Mouse (Mus musculus) hindbrain, embryonic 11.5 days (tissue): ENCODE measurements around the gene Uba52. TPM values are rescaled to one million over a fixed set of nuclear protein-coding genes. Genes with fewer than 3 reads are reported as not detected.

Experiments
- ATAC-seq: fragments of 200-750 bp; cut with Nextera tagmentation; 2 replicates; pipeline ENCODE4 v1.8.0; 2017; ENCODE audit warnings: mild to moderate bottlenecking, moderate TSS enrichment, moderate library complexity; ENCODE audit not compliant: low FRiP score
- DNase-seq: peaks from one replicate; pipeline ENCODE4 v3.0.0-alpha.2; 2015; ENCODE audit warnings: low spot score
- H3K27ac ChIP-seq: fragments of 300-500 bp; sonication (generic); 2 replicates; pipeline ENCODE4 v1.5.1; 2014; ENCODE audit warnings: mild to moderate bottlenecking, low read depth, low read length
- H3K27me3 ChIP-seq: fragments of 300-500 bp; sonication (generic); 2 replicates; pipeline ENCODE4 v1.6.1; 2014; ENCODE audit warnings: mild to moderate bottlenecking, low read length, moderate library complexity, mixed read lengths; ENCODE audit not compliant: control insufficient read depth, insufficient read depth
- H3K36me3 ChIP-seq: fragments of 300-500 bp; sonication (generic); 2 replicates; pipeline ENCODE4 v1.6.1; 2014; ENCODE audit warnings: mild to moderate bottlenecking, low read length, moderate library complexity, mixed read lengths; ENCODE audit not compliant: control insufficient read depth, insufficient read depth
- H3K4me1 ChIP-seq: fragments of 300-500 bp; sonication (generic); replicated peaks from 2 replicates; pipeline ENCODE4 v1.6.1; 2014; ENCODE audit warnings: low read length, mixed read lengths; ENCODE audit not compliant: control insufficient read depth, insufficient read depth
- H3K4me2 ChIP-seq: fragments of 300-500 bp; sonication (generic); replicated peaks from 2 replicates; pipeline ENCODE4 v1.6.1; 2014; ENCODE audit warnings: mild to moderate bottlenecking, low read depth, low read length
- H3K4me3 ChIP-seq: fragments of 300-500 bp; sonication (generic); 2 replicates; pipeline ENCODE4 v1.5.1; 2014; ENCODE audit warnings: low read depth, low read length
- H3K9ac ChIP-seq: fragments of 300-500 bp; sonication (generic); 2 replicates; pipeline ENCODE4 v1.6.1; 2014; ENCODE audit warnings: low read depth, low read length
- H3K9me3 ChIP-seq: fragments of 300-500 bp; sonication (generic); 2 replicates; pipeline ENCODE4 v1.6.1; 2016; ENCODE audit warnings: low read length; ENCODE audit not compliant: control insufficient read depth
- WGBS: fragments of 180-500 bp; shearing (Covaris S2); extraction: QIAGEN DNeasy Blood & Tissue Kit; methylation state at CpG from one replicate; pipeline ENCODE4 v1.1.7; 2014; 5-methylcytosine and 5-hydroxymethylcytosine counted together
- polyA plus RNA-seq: library from polyadenylated mRNA; unstranded; fragments of >200 nt; fragmentation: Nextera tagmentation; extraction: Ambion mirVana; gene quantifications from 2 replicates; pipeline ENCODE4 v1.2.1, GENCODE M21; 2014

Gene Uba52
- polyA plus RNA-seq, 1 experiment from 2014 or later, result 814 TPM

DNA sequence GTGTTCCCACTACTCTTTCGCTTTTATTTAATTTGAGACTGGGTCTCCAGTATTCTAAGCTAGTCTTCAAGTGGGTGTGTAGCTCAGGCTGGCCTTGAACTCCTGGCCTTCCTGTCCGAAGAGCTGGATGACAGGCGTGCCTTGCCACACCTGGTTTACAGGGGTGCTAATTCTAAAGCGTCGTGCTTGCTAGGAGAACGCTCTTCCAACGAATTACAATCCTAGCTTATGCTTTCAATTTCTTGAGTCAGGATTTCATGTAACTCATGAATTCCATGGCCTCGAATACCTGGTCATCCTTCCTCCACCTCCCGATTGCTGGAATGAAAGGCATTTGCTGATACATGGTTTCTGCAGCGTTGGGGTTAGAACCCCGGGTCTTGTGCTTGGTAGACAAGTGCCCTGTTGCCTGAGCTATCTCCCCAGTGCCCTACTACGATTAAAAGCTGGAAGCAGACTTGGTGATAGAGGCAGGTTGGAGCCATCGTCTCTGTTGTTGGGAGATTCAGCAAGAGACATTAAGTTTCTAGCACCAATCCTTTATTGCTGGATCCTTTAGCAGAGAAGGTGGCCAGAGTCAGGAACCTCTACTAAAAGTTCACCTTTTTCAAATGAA is 17.7 kb upstream of the Uba52 start:
- peak overlapping the region; percentile 67 for H3K4me3 ChIP-seq
- 39% methylated on average over 13 of the region's 13 CpGs for WGBS
- ATAC-seq, result no peak
- H3K9me3 ChIP-seq, result no peaks in the 10 kb centered on the region
- no peaks in the 10 kb centered on the region for H3K27me3 ChIP-seq
- H3K36me3 ChIP-seq, result peaks cover 9% of the 10 kb centered on the region; the same call in 1 of the 2 replicates
- peak overlapping the region; percentile 74 for H3K27ac ChIP-seq
- H3K4me2 ChIP-seq, result peak overlapping the region; percentile 84
- H3K4me1 ChIP-seq, result peaks cover 5% of the 10 kb centered on the region; the same call in 1 of the 2 replicates
- H3K9ac ChIP-seq, result peak overlapping the region; percentile 84
- DNase-seq, result no peak

DNA sequence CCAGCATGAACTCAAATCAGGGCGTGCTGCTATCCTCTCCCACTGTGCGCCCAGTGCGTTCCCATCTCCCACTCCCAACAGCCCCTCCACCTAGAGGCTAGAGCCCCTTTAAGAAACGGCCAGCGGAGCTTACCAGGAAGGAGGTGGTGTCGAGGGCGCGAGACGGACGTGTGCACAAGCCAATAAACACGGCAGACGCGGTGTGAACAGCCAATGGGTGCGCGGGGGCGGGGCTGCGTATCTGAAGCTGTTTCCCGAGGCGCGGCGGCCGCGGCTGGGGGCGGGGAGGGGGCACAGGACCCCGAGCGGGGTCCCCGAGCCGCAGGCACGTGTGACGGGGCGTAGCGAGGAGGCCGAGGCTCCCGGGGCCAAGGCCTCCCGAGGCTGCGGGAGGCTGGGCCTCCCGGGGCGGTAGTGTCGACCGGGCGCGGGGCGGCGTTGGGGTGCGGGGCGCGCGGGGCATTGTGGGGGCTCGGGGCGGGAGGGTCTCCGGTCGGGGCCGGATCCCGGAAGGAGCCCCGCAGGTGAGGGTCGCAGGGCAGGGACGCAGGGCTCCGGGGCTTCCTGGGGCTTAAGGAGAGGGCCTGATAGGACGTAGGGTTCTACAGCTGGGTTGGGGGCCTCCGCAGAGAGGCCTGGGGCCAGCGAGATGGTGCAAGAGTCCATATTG is 17.0 kb upstream of the Uba52 start, which contains the start of the genes Fkbp8 and Kxd1:
Fkbp8 (plus strand) TSS at position 213 of the 670 bp plus-strand sequence.
Kxd1 (minus strand) TSS at position 445 of the 670 bp plus-strand sequence.
- H3K27ac ChIP-seq, result peak within 1 kb of the TSS; percentile 74
- no peaks in the 10 kb centered on the region for H3K27me3 ChIP-seq
- peak within 1 kb of the TSS; percentile 84 for H3K9ac ChIP-seq
- H3K36me3 ChIP-seq, result peaks cover 9% of the 10 kb centered on the region; the same call in 1 of the 2 replicates
- peak within 1 kb of the TSS; percentile 67 for H3K4me3 ChIP-seq
- peaks cover 5% of the 10 kb centered on the region; the same call in 1 of the 2 replicates for H3K4me1 ChIP-seq
- no peaks in the 10 kb centered on the region for H3K9me3 ChIP-seq
- DNase-seq, result peak; percentile 99
- 0% methylated on average over 33 of the region's 61 CpGs for WGBS
- peak; percentile 94 for ATAC-seq
- peak within 1 kb of the TSS; percentile 84 for H3K4me2 ChIP-seq

DNA sequence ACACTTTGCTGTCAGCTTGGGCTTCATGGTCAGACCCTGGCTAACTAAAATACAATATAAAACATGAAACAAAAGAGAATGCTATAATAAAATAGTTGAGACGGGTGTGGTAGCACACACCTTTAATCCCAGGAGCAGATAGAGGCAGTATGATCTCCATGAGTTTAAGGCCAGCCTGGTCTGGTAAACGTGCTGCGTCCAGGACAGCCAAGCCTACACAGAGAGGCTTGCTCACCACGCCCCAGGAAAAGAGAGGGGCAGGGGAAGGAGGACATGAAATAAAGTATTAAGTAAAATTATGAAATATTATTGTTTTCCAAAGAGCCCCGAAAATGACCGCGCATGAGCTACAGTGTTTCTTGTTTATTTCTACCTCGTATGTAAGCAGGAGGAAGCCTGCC is 16.5 kb upstream of the Uba52 start:
- H3K9me3 ChIP-seq, result no peaks in the 10 kb centered on the region
- H3K4me2 ChIP-seq, result peak overlapping the region; percentile 65
- peak overlapping the region; percentile 67 for H3K4me3 ChIP-seq
- peaks cover 8% of the 10 kb centered on the region; the same call in 1 of the 2 replicates for H3K4me1 ChIP-seq
- H3K27me3 ChIP-seq, result no peaks in the 10 kb centered on the region
- DNase-seq, result no peak
- peak overlapping the region; percentile 55 for H3K9ac ChIP-seq
- 1% methylated on average over 8 of the region's 8 CpGs for WGBS
- H3K27ac ChIP-seq, result no peak overlapping the region
- 0 out of 2 replicates have a peak, but pooled peaks have one; percentile 26 for ATAC-seq
- peaks cover 5% of the 10 kb centered on the region; the same call in 1 of the 2 replicates for H3K36me3 ChIP-seq

DNA sequence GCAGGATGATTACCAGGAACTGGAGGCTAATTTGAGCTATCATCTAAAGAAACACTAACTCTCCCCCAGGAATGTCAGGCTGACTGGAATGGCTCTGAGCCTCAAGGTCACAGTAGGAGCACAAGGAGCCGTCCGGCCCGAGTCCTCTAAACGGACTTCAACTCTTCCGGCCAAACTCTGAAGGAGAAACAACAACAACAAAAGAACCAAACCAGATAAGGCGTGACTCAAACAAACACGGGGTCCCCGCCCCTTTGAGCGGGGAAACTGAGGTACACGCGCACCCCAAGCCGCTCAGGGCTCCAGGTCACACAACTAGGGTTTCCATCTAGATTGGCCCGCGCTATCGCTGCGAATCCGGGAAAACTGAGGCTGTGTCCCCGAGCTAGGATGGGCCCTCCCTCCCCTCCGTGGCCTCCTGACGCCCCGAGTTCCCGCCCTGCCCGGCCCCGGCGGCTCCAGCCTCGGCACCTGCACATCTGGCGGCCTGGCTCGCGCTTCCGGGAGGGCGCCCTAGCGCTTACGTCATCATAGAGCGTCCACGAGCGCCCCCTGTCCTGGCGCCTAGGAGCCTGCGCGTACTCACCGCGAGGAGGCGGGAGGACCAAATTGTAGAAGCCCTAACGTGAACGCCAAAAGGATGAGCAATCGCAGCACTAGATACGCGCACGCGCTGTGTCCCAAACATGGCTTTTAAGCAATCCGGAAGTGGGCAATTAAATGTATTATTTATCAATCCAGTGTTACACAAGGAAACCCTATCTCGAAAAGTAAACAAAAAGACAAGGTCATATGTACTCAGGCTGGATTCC is 12.2 kb upstream of the Uba52 start:
- peaks cover 4% of the 10 kb centered on the region; the same call in 1 of the 2 replicates for H3K4me1 ChIP-seq
- peak; percentile 97 for DNase-seq
- no peaks in the 10 kb centered on the region for H3K36me3 ChIP-seq
- peak overlapping the region; percentile 60 for H3K4me2 ChIP-seq
- under 1% methylated on average over 51 of the region's 51 CpGs for WGBS
- peak; percentile 81 for ATAC-seq
- H3K9me3 ChIP-seq, result no peaks in the 10 kb centered on the region
- H3K4me3 ChIP-seq, result peak overlapping the region; percentile 79
- H3K9ac ChIP-seq, result peak overlapping the region; percentile 78
- H3K27ac ChIP-seq, result peak overlapping the region; percentile 58
- no peaks in the 10 kb centered on the region for H3K27me3 ChIP-seq

DNA sequence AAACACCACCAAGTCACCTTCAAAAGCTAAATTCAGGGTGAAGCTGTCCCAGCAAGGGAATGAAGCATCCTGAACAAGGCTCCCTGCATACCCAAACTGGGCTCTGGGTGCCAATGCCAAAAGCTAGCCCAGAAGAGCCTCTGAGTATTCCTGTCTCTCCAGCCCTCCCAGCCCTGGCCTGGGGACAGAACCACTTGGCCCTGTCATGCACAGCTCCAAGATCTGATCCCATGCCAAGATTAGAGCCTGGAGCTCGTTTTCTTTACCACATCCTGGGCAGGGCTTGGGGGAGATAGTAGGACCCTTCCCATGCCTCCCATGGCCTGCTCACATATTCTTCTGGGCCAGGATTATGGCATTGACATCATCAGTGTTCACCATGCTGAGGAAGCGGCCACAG is 9.0 kb upstream of the Uba52 start:
- WGBS, result 72% methylated on average over 2 of the region's 2 CpGs
- no peak for ATAC-seq
- H3K4me3 ChIP-seq, result no peak overlapping the region

GRCm38 (mm10) chr8:70519043-70519442 is 8.4 kb upstream of the Uba52 start:
- no peak overlapping the region for H3K4me2 ChIP-seq
- H3K36me3 ChIP-seq, result peaks cover 3% of the 10 kb centered on the region; the same call in 1 of the 2 replicates
- no peaks in the 10 kb centered on the region for H3K9me3 ChIP-seq
- peaks cover 3% of the 10 kb centered on the region; the same call in 1 of the 2 replicates for H3K4me1 ChIP-seq
- H3K27ac ChIP-seq, result no peak overlapping the region
- WGBS, result 92% methylated on average over 6 of the region's 6 CpGs
- ATAC-seq, result no peak
- DNase-seq, result no peak
- no peak overlapping the region for H3K4me3 ChIP-seq
- no peaks in the 10 kb centered on the region for H3K27me3 ChIP-seq
- no peak overlapping the region for H3K9ac ChIP-seq

More for the DNA sequence above, 9.0 kb upstream of the Uba52 start:
- Histone ChIP-seq H3K4me1 (peaks cover 3% of the 10 kb centered on the region; the same call in 1 of the 2 replicates), H3K27me3 (no peaks in the 10 kb centered on the region), H3K9ac (no peak overlapping the region), H3K4me2 (no peak overlapping the region), H3K27ac (no peak overlapping the region), H3K9me3 (no peaks in the 10 kb centered on the region), H3K36me3 (peaks cover 3% of the 10 kb centered on the region; the same call in 1 of the 2 replicates)
- no peak for DNase-seq

DNA sequence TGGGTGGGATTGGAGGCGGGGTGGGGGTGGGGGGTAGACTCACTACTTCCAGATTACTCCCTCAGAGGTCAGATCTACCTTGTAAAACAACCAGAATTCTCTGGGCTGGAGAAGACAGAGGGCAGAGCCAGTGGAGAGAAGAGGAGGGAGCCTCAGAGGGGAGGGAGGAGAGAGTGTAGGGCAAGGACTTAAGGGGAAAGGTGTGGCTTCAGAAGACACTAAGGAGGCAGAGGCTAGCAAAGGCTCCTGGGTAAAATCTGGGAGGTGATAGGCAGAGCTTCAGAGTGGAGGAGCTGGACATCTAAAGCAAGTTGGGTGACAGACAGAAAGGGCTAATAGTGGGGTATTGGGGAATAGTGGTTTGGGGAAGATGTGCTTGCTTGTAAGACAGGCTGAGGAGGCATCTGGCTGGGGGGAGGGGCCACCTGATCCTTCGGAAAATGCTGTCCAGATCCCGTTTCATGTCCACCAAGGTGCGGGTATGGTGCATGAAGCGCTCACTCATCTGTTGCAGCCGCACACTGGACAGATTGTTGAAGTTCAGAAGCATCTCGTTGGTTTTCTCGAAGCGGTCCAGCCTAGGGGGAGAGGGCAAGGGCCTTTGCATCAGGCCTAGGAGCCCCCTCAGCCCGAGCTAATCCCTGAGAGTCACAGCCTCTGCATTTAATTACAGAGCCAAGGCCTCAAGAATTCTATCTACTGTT is 7.5 kb upstream of the Uba52 start:
- H3K9ac ChIP-seq, result no peak overlapping the region
- no peak for DNase-seq
- WGBS, result 79% methylated on average over 10 of the region's 10 CpGs
- H3K27me3 ChIP-seq, result no peaks in the 10 kb centered on the region
- H3K4me3 ChIP-seq, result no peak overlapping the region
- no peak for ATAC-seq
- no peak overlapping the region for H3K4me2 ChIP-seq
- H3K36me3 ChIP-seq, result peaks cover 3% of the 10 kb centered on the region; the same call in 1 of the 2 replicates
- H3K27ac ChIP-seq, result no peak overlapping the region
- H3K4me1 ChIP-seq, result peaks cover 3% of the 10 kb centered on the region; the same call in 1 of the 2 replicates
- no peaks in the 10 kb centered on the region for H3K9me3 ChIP-seq

DNA sequence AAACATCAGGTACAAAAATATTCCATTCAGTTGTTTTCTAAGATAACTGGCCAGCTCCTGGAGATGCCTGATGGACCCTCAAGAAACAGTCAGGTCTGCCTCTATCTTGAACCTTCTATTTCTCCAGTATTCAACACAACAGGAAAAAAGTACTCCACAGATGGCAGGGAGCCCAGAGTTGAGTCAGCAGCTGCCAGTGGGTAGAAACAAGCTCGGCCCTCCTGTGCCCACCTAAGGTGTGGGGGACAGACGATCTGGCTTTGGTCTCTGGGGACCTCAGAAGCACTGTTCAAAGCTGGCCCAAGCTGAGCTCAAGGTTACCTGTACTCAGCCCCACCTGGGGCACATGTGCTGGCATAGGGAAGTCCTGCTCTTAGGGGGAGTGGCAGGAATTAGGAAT is 2.8 kb upstream of the Uba52 start:
- Histone ChIP-seq H3K4me3 (no peak overlapping the region), H3K4me1 (peaks cover 6% of the 10 kb centered on the region; the same call in 1 of the 2 replicates), H3K36me3 (peaks cover 5% of the 10 kb centered on the region; the same call in 1 of the 2 replicates), H3K27ac (no peak overlapping the region), H3K9ac (no peak overlapping the region), H3K9me3 (no peaks in the 10 kb centered on the region), H3K4me2 (no peak overlapping the region), H3K27me3 (no peaks in the 10 kb centered on the region)
- 89% methylated on average over 2 of the region's 2 CpGs for WGBS
- ATAC-seq (no peak), DNase-seq (no peak)
